Mouse (Mus musculus) G1E (cell line): ENCODE data around the gene Pcca. TPM values are rescaled to one million over a fixed set of nuclear protein-coding genes. Genes with fewer than 3 reads are reported as not detected.

Source experiments
- ATAC-seq: 2 replicates; pipeline ENCODE4 v1.8.0; 2016; ENCODE audit warnings: mild to moderate bottlenecking; ENCODE audit not compliant: insufficient number of reproducible peaks, poor library complexity, low FRiP score, severe bottlenecking; ENCODE audit errors: extremely low read depth
- DNase-seq: peaks from one replicate; pipeline ENCODE4 v3.0.0; 2012; ENCODE audit warnings: low spot score
- H3K27me3 ChIP-seq: 2 replicates; pipeline ENCODE4 v1.6.1; 2012; ENCODE audit warnings: mild to moderate bottlenecking, low read length, inconsistent platforms; ENCODE audit not compliant: insufficient read depth
- H3K36me3 ChIP-seq: replicated peaks from 2 replicates; pipeline ENCODE3; 2012; ENCODE audit warnings: mild to moderate bottlenecking, inconsistent platforms
- H3K4me1 ChIP-seq: 2 replicates; pipeline ENCODE4 v1.6.1; 2012; ENCODE audit warnings: low read depth, low read length, inconsistent platforms, mixed read lengths; ENCODE audit not compliant: insufficient read depth
- H3K4me3 ChIP-seq: 2 replicates; pipeline ENCODE4 v1.5.1; 2012; ENCODE audit warnings: low read depth, mild to moderate bottlenecking, inconsistent platforms, low read length, moderate library complexity, mixed read lengths
- H3K9me3 ChIP-seq: replicated peaks from 2 replicates; pipeline ENCODE4 v1.6.1; 2012; ENCODE audit warnings: inconsistent platforms
- CTCF ChIP-seq: IDR thresholded peaks from 2 replicates; pipeline ENCODE4 v1.5.1; 2012; ENCODE audit warnings: low read depth, low read length, inconsistent platforms, mixed read lengths
- GATA1 ChIP-seq: IDR thresholded peaks from 2 replicates; pipeline ENCODE4 v1.6.1; 2012; ENCODE audit warnings: borderline replicate concordance, low read length, inconsistent platforms, mixed read lengths
- GATA2 ChIP-seq: IDR thresholded peaks from 2 replicates; pipeline ENCODE4 v1.6.1; 2012; ENCODE audit warnings: low read depth, low read length, inconsistent platforms, borderline replicate concordance
- POLR2AphosphoS5 ChIP-seq: IDR thresholded peaks from 2 replicates; pipeline ENCODE4 v1.6.1; 2012; ENCODE audit warnings: low read depth, low read length, inconsistent platforms; ENCODE audit not compliant: insufficient replicate concordance
- TAL1 ChIP-seq: conservative IDR thresholded peaks from 2 replicates; pipeline ENCODE4 v1.6.1; 2012; ENCODE audit warnings: low read depth, low read length, inconsistent platforms, mixed read lengths
- polyA plus RNA-seq: library from polyadenylated mRNA; stranded (reverse); fragments of >175 nt; gene quantifications from 2 replicates; pipeline ENCODE4 v1.2.3, GENCODE M21; 2012
- total RNA-seq, 2 experiments: library from RNA; stranded (forward) in 1 of 2; stranded (reverse) in 1 of 2; fragments of 200-1000 nt in 1 of 2; fragments of >200 nt in 1 of 2; fragmentation: Nextera tagmentation in 1 of 2; gene quantifications; 2 replicates each; pipeline ENCODE4 v1.2.3; 2014 to 2017

The Pcca gene
- total and polyA plus RNA-seq, 3 experiments, result 15.3 to 67.0 (median 65.8) TPM

GRCm38 (mm10) chr14:122489041-122489440, 45.1 kb upstream of the Pcca start:
- no peaks in the 10 kb centered on the region for H3K4me1 ChIP-seq
- H3K9me3 ChIP-seq, result peaks cover 6% of the 10 kb centered on the region; the same call in 1 of the 2 replicates
- H3K36me3 ChIP-seq, result no peaks in the 10 kb centered on the region
- ATAC-seq, result no peak
- no peak overlapping the region for H3K4me3 ChIP-seq
- no peak for DNase-seq
- TF ChIP-seq POLR2AphosphoS5, result no peak
- no peak for TF ChIP-seq GATA2
- no peak for TF ChIP-seq TAL1
- TF ChIP-seq CTCF, result no peak
- no peak for TF ChIP-seq GATA1
- peaks cover 18% of the 10 kb centered on the region for H3K27me3 ChIP-seq

- H3K9me3 ChIP-seq, result peaks cover 6% of the 10 kb centered on the region; the same call in 1 of the 2 replicates
- H3K27me3 ChIP-seq, result peaks cover 16% of the 10 kb centered on the region
- ATAC-seq, result no peak
- TF ChIP-seq TAL1, result no peak
- no peak for TF ChIP-seq POLR2AphosphoS5
- TF ChIP-seq CTCF, result no peak
- no peak for TF ChIP-seq GATA2
- no peak for TF ChIP-seq GATA1
- no peak overlapping the region for H3K4me3 ChIP-seq
- H3K4me1 ChIP-seq, result no peaks in the 10 kb centered on the region
- H3K36me3 ChIP-seq, result no peaks in the 10 kb centered on the region
- DNase-seq, result no peak
Observed at GRCm38 (mm10) chr14:122489686-122490414, 44.3 kb upstream of the Pcca start.

- peaks cover 12% of the 10 kb centered on the region for H3K27me3 ChIP-seq
- no peak within 1 kb of the TSS for H3K4me3 ChIP-seq
- no peaks in the 10 kb centered on the region for H3K4me1 ChIP-seq
- DNase-seq (no peak), ATAC-seq (no peak)
- TF ChIP-seq POLR2AphosphoS5, result no peak
- no peak for TF ChIP-seq TAL1
- TF ChIP-seq CTCF, result no peak
- TF ChIP-seq GATA2, result no peak
- no peak for TF ChIP-seq GATA1
- peaks cover 6% of the 10 kb centered on the region; the same call in 1 of the 2 replicates for H3K9me3 ChIP-seq
- no peaks in the 10 kb centered on the region for H3K36me3 ChIP-seq
Observed at GRCm38 (mm10) chr14:122490441-122491328, 43.4 kb upstream of the Pcca start, which contains the start of gene Gm10837. Gene Gm10837 (plus strand): TSS chr14:122490586.

GRCm38 (mm10) chr14:122491521-122491920, 42.6 kb upstream of the Pcca start:
- H3K4me1 ChIP-seq, result no peaks in the 10 kb centered on the region
- H3K9me3 ChIP-seq, result peaks cover 6% of the 10 kb centered on the region; the same call in 1 of the 2 replicates
- ATAC-seq (no peak), DNase-seq (no peak)
- no peaks in the 10 kb centered on the region for H3K36me3 ChIP-seq
- no peak overlapping the region for H3K4me3 ChIP-seq
- TF ChIP-seq POLR2AphosphoS5 (no peak), GATA2 (no peak), TAL1 (no peak), CTCF (no peak), GATA1 (no peak)
- peaks cover 12% of the 10 kb centered on the region for H3K27me3 ChIP-seq

- TF ChIP-seq GATA1, result no peak
- no peak for TF ChIP-seq GATA2
- no peak for TF ChIP-seq CTCF
- TF ChIP-seq POLR2AphosphoS5, result no peak
- no peak for TF ChIP-seq TAL1
- H3K27me3 ChIP-seq, result peaks cover 12% of the 10 kb centered on the region
Observed at GRCm38 (mm10) chr14:122492015-122492414, 42.1 kb upstream of the Pcca start.

More at GRCm38 (mm10) chr14:122492015-122492414, 42.1 kb upstream of the Pcca start:
- H3K4me1 ChIP-seq, result no peaks in the 10 kb centered on the region
- H3K36me3 ChIP-seq, result no peaks in the 10 kb centered on the region
- ATAC-seq (no peak), DNase-seq (no peak)
- no peak overlapping the region for H3K4me3 ChIP-seq
- H3K9me3 ChIP-seq, result peaks cover 6% of the 10 kb centered on the region; the same call in 1 of the 2 replicates
